Mouse (Mus musculus) embryonic facial prominence, embryonic 15.5 days (tissue): ENCODE results near the gene Sun1. TPM values are rescaled to one million over a fixed set of nuclear protein-coding genes. Genes with fewer than 3 reads are reported as not detected.

Source experiments
- ATAC-seq: fragments of 200-750 bp; cut with Nextera tagmentation; 2 replicates; pipeline ENCODE4 v1.8.0; 2017; ENCODE audit warnings: low read depth, moderate TSS enrichment; ENCODE audit not compliant: insufficient number of reproducible peaks, low FRiP score, low TSS enrichment
- H3K27ac ChIP-seq: fragments of 300-500 bp; sonication (generic); replicated peaks from 2 replicates; pipeline ENCODE4 v1.5.1; 2015; ENCODE audit warnings: mild to moderate bottlenecking, inconsistent platforms
- H3K27me3 ChIP-seq: fragments of 300-500 bp; sonication (generic); 2 replicates; pipeline ENCODE4 v1.6.1; 2015; ENCODE audit warnings: inconsistent platforms
- H3K36me3 ChIP-seq: fragments of 300-500 bp; sonication (generic); 2 replicates; pipeline ENCODE4 v1.6.1; 2015; ENCODE audit warnings: mild to moderate bottlenecking, inconsistent platforms
- H3K4me1 ChIP-seq: fragments of 300-500 bp; sonication (generic); 2 replicates; pipeline ENCODE4 v1.6.1; 2015; ENCODE audit warnings: inconsistent platforms
- H3K4me2 ChIP-seq: fragments of 300-500 bp; sonication (generic); replicated peaks from 2 replicates; pipeline ENCODE4 v1.6.1; 2015; ENCODE audit warnings: mild to moderate bottlenecking, inconsistent platforms
- H3K4me3 ChIP-seq: fragments of 300-500 bp; sonication (generic); replicated peaks from 2 replicates; pipeline ENCODE4 v1.5.1; 2015; ENCODE audit warnings: mild to moderate bottlenecking, inconsistent platforms
- H3K9ac ChIP-seq: fragments of 300-500 bp; sonication (generic); 2 replicates; pipeline ENCODE4 v1.6.1; 2015; ENCODE audit warnings: inconsistent platforms
- H3K9me3 ChIP-seq: fragments of 300-500 bp; sonication (generic); replicated peaks from 2 replicates; pipeline ENCODE4 v1.6.1; 2016; ENCODE audit warnings: inconsistent platforms
- WGBS: fragments of 180-500 bp; shearing (Covaris S2); methylation state at CpG from one replicate; pipeline ENCODE4 v1.1.7; 2015; 5-methylcytosine and 5-hydroxymethylcytosine counted together
- polyA plus RNA-seq: library from polyadenylated mRNA; unstranded; fragments of >200 nt; fragmentation: Nextera tagmentation; extraction: Ambion mirVana; gene quantifications from 2 replicates; pipeline ENCODE4 v1.2.1, GENCODE M21; 2015

Sun1 gene
- polyA plus RNA-seq, 1 experiment from 2014 or later: 61.5 TPM

GRCm38 (mm10) chr5:139252081-139252909 lies 51.9 kb downstream of the Sun1 start, which contains the start of gene Get4:
TSS of gene Get4 (plus strand) at chr5:139252324.
- under 1% methylated on average over 89 of the region's 90 CpGs for WGBS
- peak; percentile 95 for ATAC-seq
- peaks cover 26% of the 10 kb centered on the region for H3K4me1 ChIP-seq
- H3K27ac ChIP-seq: peak within 1 kb of the TSS; percentile 96
- peak within 1 kb of the TSS; percentile 66 for H3K4me2 ChIP-seq
- no peaks in the 10 kb centered on the region for H3K9me3 ChIP-seq
- peak within 1 kb of the TSS; percentile 90 for H3K4me3 ChIP-seq
- peaks cover 32% of the 10 kb centered on the region for H3K36me3 ChIP-seq
- H3K27me3 ChIP-seq: no peaks in the 10 kb centered on the region
- H3K9ac ChIP-seq: peak within 1 kb of the TSS; percentile 72

- Histone ChIP-seq H3K9ac (peak overlapping the region; percentile 72), H3K27me3 (no peaks in the 10 kb centered on the region), H3K4me2 (peak overlapping the region; percentile 66), H3K27ac (peak overlapping the region; percentile 96), H3K9me3 (no peaks in the 10 kb centered on the region), H3K4me3 (peak overlapping the region; percentile 90), H3K36me3 (peaks cover 26% of the 10 kb centered on the region), H3K4me1 (peaks cover 26% of the 10 kb centered on the region)
- 0% methylated on average over 7 of the region's 7 CpGs for WGBS
- peak; percentile 2; the same call in 1 of the 2 replicates for ATAC-seq
Measured at GRCm38 (mm10) chr5:139252910-139253245, 52.4 kb downstream of the Sun1 start.

GRCm38 (mm10) chr5:139253301-139253741 lies 52.9 kb downstream of the Sun1 start:
- 1% methylated on average over 6 of the region's 6 CpGs for WGBS
- Histone ChIP-seq H3K4me3 (peak overlapping the region; percentile 90), H3K4me1 (peaks cover 26% of the 10 kb centered on the region), H3K36me3 (peaks cover 22% of the 10 kb centered on the region), H3K9ac (peak overlapping the region; percentile 72), H3K9me3 (no peaks in the 10 kb centered on the region), H3K27ac (peak overlapping the region; percentile 96), H3K4me2 (peak overlapping the region; percentile 66), H3K27me3 (no peaks in the 10 kb centered on the region)
- ATAC-seq: no peak

- H3K27ac ChIP-seq: no peak overlapping the region
- no peak for ATAC-seq
- H3K36me3 ChIP-seq: peaks cover 16% of the 10 kb centered on the region
- 80% methylated on average over 6 of the region's 6 CpGs for WGBS
- H3K9me3 ChIP-seq: no peaks in the 10 kb centered on the region
- no peaks in the 10 kb centered on the region for H3K27me3 ChIP-seq
- H3K4me3 ChIP-seq: no peak overlapping the region
- H3K4me2 ChIP-seq: no peak overlapping the region
- H3K9ac ChIP-seq: no peak overlapping the region
- H3K4me1 ChIP-seq: peaks cover 26% of the 10 kb centered on the region
Measured at GRCm38 (mm10) chr5:139254938-139255337, 54.5 kb downstream of the Sun1 start.

- H3K9me3 ChIP-seq: no peaks in the 10 kb centered on the region
- 88% methylated on average over 6 of the region's 6 CpGs for WGBS
- ATAC-seq: no peak
- peaks cover 16% of the 10 kb centered on the region for H3K36me3 ChIP-seq
- H3K4me1 ChIP-seq: peaks cover 26% of the 10 kb centered on the region
- H3K4me2 ChIP-seq: no peak overlapping the region
- H3K4me3 ChIP-seq: no peak overlapping the region
- H3K27me3 ChIP-seq: no peaks in the 10 kb centered on the region
- H3K9ac ChIP-seq: no peak overlapping the region
- H3K27ac ChIP-seq: no peak overlapping the region
Measured at GRCm38 (mm10) chr5:139255777-139256176, 55.3 kb downstream of the Sun1 start.

- no peak for ATAC-seq
- no peak overlapping the region for H3K9ac ChIP-seq
- H3K4me1 ChIP-seq: peaks cover 24% of the 10 kb centered on the region
- no peak overlapping the region for H3K4me3 ChIP-seq
- H3K4me2 ChIP-seq: no peak overlapping the region
- H3K36me3 ChIP-seq: peaks cover 18% of the 10 kb centered on the region
- 80% methylated on average over 3 of the region's 3 CpGs for WGBS
- no peaks in the 10 kb centered on the region for H3K27me3 ChIP-seq
- no peaks in the 10 kb centered on the region for H3K9me3 ChIP-seq
- no peak overlapping the region for H3K27ac ChIP-seq
Measured at GRCm38 (mm10) chr5:139256211-139256765, 55.9 kb downstream of the Sun1 start.

- H3K9me3 ChIP-seq: no peaks in the 10 kb centered on the region
- no peak overlapping the region for H3K4me2 ChIP-seq
- H3K27me3 ChIP-seq: no peaks in the 10 kb centered on the region
- 96% methylated on average over 1 of the region's 1 CpGs for WGBS
- no peak overlapping the region for H3K4me3 ChIP-seq
- no peak overlapping the region for H3K27ac ChIP-seq
- ATAC-seq: no peak
- no peak overlapping the region for H3K9ac ChIP-seq
- H3K36me3 ChIP-seq: peaks cover 27% of the 10 kb centered on the region
- H3K4me1 ChIP-seq: peaks cover 19% of the 10 kb centered on the region
Measured at GRCm38 (mm10) chr5:139257265-139257664, 56.8 kb downstream of the Sun1 start.

- Histone ChIP-seq H3K36me3 (peaks cover 33% of the 10 kb centered on the region), H3K9ac (no peak overlapping the region), H3K27me3 (no peaks in the 10 kb centered on the region), H3K9me3 (no peaks in the 10 kb centered on the region), H3K4me1 (peaks cover 19% of the 10 kb centered on the region), H3K27ac (no peak overlapping the region), H3K4me2 (no peak overlapping the region), H3K4me3 (no peak overlapping the region)
- no peak for ATAC-seq
- 81% methylated on average over 4 of the region's 4 CpGs for WGBS
Measured at GRCm38 (mm10) chr5:139257818-139258217, 57.4 kb downstream of the Sun1 start.

- peaks cover 40% of the 10 kb centered on the region for H3K36me3 ChIP-seq
- no peaks in the 10 kb centered on the region for H3K27me3 ChIP-seq
- H3K4me2 ChIP-seq: no peak overlapping the region
- no peak overlapping the region for H3K4me3 ChIP-seq
- no peak for ATAC-seq
- WGBS: 93% methylated on average over 8 of the region's 8 CpGs
- no peaks in the 10 kb centered on the region for H3K9me3 ChIP-seq
- peaks cover 16% of the 10 kb centered on the region for H3K4me1 ChIP-seq
- no peak overlapping the region for H3K9ac ChIP-seq
- no peak overlapping the region for H3K27ac ChIP-seq
Measured at GRCm38 (mm10) chr5:139258371-139259035, 58.1 kb downstream of the Sun1 start.

- no peak overlapping the region for H3K9ac ChIP-seq
- H3K4me3 ChIP-seq: no peak overlapping the region
- 81% methylated on average over 5 of the region's 5 CpGs for WGBS
- H3K36me3 ChIP-seq: peaks cover 53% of the 10 kb centered on the region
- H3K27ac ChIP-seq: no peak overlapping the region
- ATAC-seq: no peak
- no peaks in the 10 kb centered on the region for H3K27me3 ChIP-seq
- no peaks in the 10 kb centered on the region for H3K9me3 ChIP-seq
- H3K4me2 ChIP-seq: no peak overlapping the region
- H3K4me1 ChIP-seq: peaks cover 3% of the 10 kb centered on the region
Measured at GRCm38 (mm10) chr5:139259853-139260252, 59.4 kb downstream of the Sun1 start.

- Histone ChIP-seq H3K27ac (no peak overlapping the region), H3K27me3 (no peaks in the 10 kb centered on the region), H3K4me3 (no peak overlapping the region), H3K4me2 (no peak overlapping the region), H3K4me1 (no peaks in the 10 kb centered on the region), H3K9ac (no peak overlapping the region), H3K36me3 (peaks cover 64% of the 10 kb centered on the region), H3K9me3 (no peaks in the 10 kb centered on the region)
- WGBS: 85% methylated on average over 4 of the region's 4 CpGs
- no peak for ATAC-seq
Measured at GRCm38 (mm10) chr5:139261403-139261802, 61.0 kb downstream of the Sun1 start.
